Mouse (Mus musculus): ENCODE results near the gene 1700028K03Rik. TPM values are rescaled to one million over a fixed set of nuclear protein-coding genes. Genes with fewer than 3 reads are reported as not detected.

The 1700028K03Rik gene
- 1 to 10 TPM; 1.0 TPM for total RNA-seq (2021)
- long read RNA-seq, experiment 1, result 0 reads
- long read RNA-seq, experiment 2, result 0 reads

GRCm38 (mm10) chr5:107534581-107534980 is at the start of gene 1700028K03Rik:
TSS of gene 1700028K03Rik (plus strand) at chr5:107534709.
- no peak within 1 kb of the TSS for H3K4me3 ChIP-seq
- no peak within 1 kb of the TSS for H3K27ac ChIP-seq
- TF ChIP-seq CTCF (conservative IDR thresholded peaks at IDR 0.05), result no peak
- no peak for DNase-seq (ENCODE audit: low spot score in 2 of 2)

- no peak for TF ChIP-seq CTCF (conservative IDR thresholded peaks at IDR 0.05)
- DNase-seq (ENCODE audit: low spot score in 2 of 2), result no peak
- H3K27ac ChIP-seq, result no peak overlapping the region
- H3K4me3 ChIP-seq, result no peak overlapping the region
These were observed 45.5 kb upstream of the 1700028K03Rik start for GRCm38 (mm10) chr5:107488996-107489395.

- TF ChIP-seq CTCF (conservative IDR thresholded peaks at IDR 0.05), result no peak
- Histone ChIP-seq H3K4me3 (no peak overlapping the region), H3K27ac (no peak overlapping the region)
- no peak for DNase-seq (ENCODE audit: low spot score in 2 of 2)
These were observed 43.5 kb upstream of the 1700028K03Rik start for GRCm38 (mm10) chr5:107491036-107491435.

GRCm38 (mm10) chr5:107492471-107492870 is 42.0 kb upstream of the 1700028K03Rik start:
- no peak for DNase-seq (ENCODE audit: low spot score in 2 of 2)
- TF ChIP-seq CTCF (conservative IDR thresholded peaks at IDR 0.05), result no peak

GRCm38 (mm10) chr5:107494759-107495158 is 39.8 kb upstream of the 1700028K03Rik start:
- TF ChIP-seq CTCF (conservative IDR thresholded peaks at IDR 0.05), result peak; percentile 52
- no peak overlapping the region for H3K27ac ChIP-seq
- H3K4me3 ChIP-seq, result no peak overlapping the region
- no peak for DNase-seq (ENCODE audit: low spot score in 2 of 2)

More at GRCm38 (mm10) chr5:107492471-107492870, 42.0 kb upstream of the 1700028K03Rik start:
- no peak overlapping the region for H3K4me3 ChIP-seq
- H3K27ac ChIP-seq, result no peak overlapping the region

- H3K27ac ChIP-seq, result peak overlapping the region; percentile 15; the same call in 1 of the 2 replicates
- TF ChIP-seq CTCF (conservative IDR thresholded peaks at IDR 0.05), result no peak
These were observed 38.5 kb upstream of the 1700028K03Rik start for GRCm38 (mm10) chr5:107496047-107496446.

GRCm38 (mm10) chr5:107497519-107498501 is 36.7 kb upstream of the 1700028K03Rik start:
- peak overlapping the region; percentile 96 for H3K27ac ChIP-seq
- DNase-seq (ENCODE audit: low spot score in 2 of 2), result peak; percentile 69 to 87
- TF ChIP-seq CTCF (conservative IDR thresholded peaks at IDR 0.05), result no peak

More at GRCm38 (mm10) chr5:107496047-107496446, 38.5 kb upstream of the 1700028K03Rik start:
- H3K4me3 ChIP-seq, result no peak overlapping the region
- DNase-seq (ENCODE audit: low spot score in 2 of 2), result no peak

GRCm38 (mm10) chr5:107498806-107499310 is 35.7 kb upstream of the 1700028K03Rik start:
- peak overlapping the region; percentile 96 for H3K27ac ChIP-seq
- DNase-seq (ENCODE audit: low spot score in 2 of 2), result no peak
- peak overlapping the region; percentile 53 for H3K4me3 ChIP-seq
- TF ChIP-seq CTCF (conservative IDR thresholded peaks at IDR 0.05), result no peak

More at GRCm38 (mm10) chr5:107497519-107498501, 36.7 kb upstream of the 1700028K03Rik start:
- peak overlapping the region; percentile 53 for H3K4me3 ChIP-seq

- DNase-seq (ENCODE audit: low spot score in 2 of 2), result no peak
- Histone ChIP-seq H3K4me3 (peak overlapping the region; percentile 53), H3K27ac (peak overlapping the region; percentile 96; the same call in 1 of the 2 replicates)
- TF ChIP-seq CTCF (conservative IDR thresholded peaks at IDR 0.05), result no peak
These were observed 34.5 kb upstream of the 1700028K03Rik start for GRCm38 (mm10) chr5:107499891-107500535.

GRCm38 (mm10) chr5:107500741-107501140 is 33.8 kb upstream of the 1700028K03Rik start:
- no peak for TF ChIP-seq CTCF (conservative IDR thresholded peaks at IDR 0.05)
- DNase-seq (ENCODE audit: low spot score in 2 of 2), result no peak
- Histone ChIP-seq H3K4me3 (peak overlapping the region; percentile 53; the same call in 1 of the 2 replicates), H3K27ac (no peak overlapping the region)

- TF ChIP-seq CTCF (conservative IDR thresholded peaks at IDR 0.05), result no peak
- no peak for DNase-seq (ENCODE audit: low spot score in 2 of 2)
- Histone ChIP-seq H3K4me3 (no peak within 1 kb of the TSS), H3K27ac (no peak within 1 kb of the TSS)
These were observed 27.2 kb upstream of the 1700028K03Rik start, which contains the start of gene Gm42669 for GRCm38 (mm10) chr5:107507321-107507720. TSS of gene Gm42669 (plus strand) at chr5:107507621.

GRCm38 (mm10) chr5:107510503-107510902 is 24.0 kb upstream of the 1700028K03Rik start:
- no peak for DNase-seq (ENCODE audit: low spot score in 2 of 2)
- H3K4me3 ChIP-seq, result no peak overlapping the region
- H3K27ac ChIP-seq, result no peak overlapping the region
- TF ChIP-seq CTCF (conservative IDR thresholded peaks at IDR 0.05), result no peak

Measured in layer of hippocampus, adult 2 months (tissue).